Mouse (Mus musculus) hindlimb bud, embryonic 11.5 days (tissue): ENCODE measurements around the gene Cd33.

ENCODE experiments used
- DNase-seq: peaks from one replicate; pipeline ENCODE4 v3.0.0-alpha.2; 2012; ENCODE audit warnings: low read depth, low spot score; ENCODE audit errors: extremely low spot score

The Cd33 gene

GRCm38 (mm10) chr7:43544225-43544977 is at the start of gene Cd33:
TSS of gene Cd33 (minus strand) at chr7:43544428.
- DNase-seq, result no peak

- DNase-seq, result no peak
These were observed 40.6 kb upstream of the Cd33 start for GRCm38 (mm10) chr7:43584790-43585189.

DNA sequence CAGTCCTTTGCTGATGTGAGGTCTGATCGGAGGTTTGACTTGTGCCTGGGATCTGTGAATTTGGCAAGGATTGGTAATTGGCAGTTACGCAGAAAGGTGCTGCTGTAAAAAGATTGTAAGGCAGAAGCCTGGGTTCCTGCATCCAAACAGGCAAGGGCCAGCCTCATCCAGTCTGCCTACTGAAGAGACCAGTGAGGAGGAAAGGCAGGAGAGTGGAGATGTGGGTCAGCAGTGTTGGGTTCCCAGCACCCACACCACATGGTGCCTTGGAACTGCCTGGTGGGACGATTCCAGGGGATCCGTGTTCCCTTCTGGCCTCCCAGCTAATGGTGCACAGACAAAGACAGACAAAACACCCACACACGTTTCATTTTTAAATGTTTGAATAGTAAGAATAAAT is 36.3 kb upstream of the Cd33 start:
- no peak for DNase-seq

GRCm38 (mm10) chr7:43579440-43580171 is 35.4 kb upstream of the Cd33 start, which contains the start of gene Zfp719:
TSS of gene Zfp719 (plus strand) at chr7:43579610.
- peak; percentile 83 for DNase-seq

GRCm38 (mm10) chr7:43571216-43571615 is 27.0 kb upstream of the Cd33 start:
- DNase-seq, result no peak

DNA sequence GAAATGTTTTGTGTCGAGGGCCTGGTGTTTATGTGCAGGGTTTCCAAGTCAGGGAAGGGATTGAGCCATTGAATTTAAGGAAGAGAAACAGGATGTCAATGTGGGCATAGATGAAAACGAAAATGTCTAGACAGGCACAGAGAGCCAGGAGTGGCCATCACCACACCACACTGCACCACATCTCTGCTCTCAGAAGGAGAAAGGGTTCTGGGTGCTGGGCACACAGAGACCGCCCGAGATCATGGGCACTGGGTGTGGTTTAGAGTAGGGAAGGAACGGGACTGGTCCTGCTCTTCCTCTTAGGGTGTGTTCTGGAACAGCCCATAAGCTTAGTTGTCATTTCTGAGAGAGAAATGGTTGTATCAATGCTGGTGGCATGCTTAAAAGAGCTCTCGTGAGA is 19.1 kb upstream of the Cd33 start:
- DNase-seq, result no peak

- peak; percentile 18 for DNase-seq
These were observed 18.4 kb upstream of the Cd33 start for GRCm38 (mm10) chr7:43562651-43563070.

GRCm38 (mm10) chr7:43562006-43562633 is 17.9 kb upstream of the Cd33 start, which contains the start of gene Zfp658:
TSS of gene Zfp658 (plus strand) at chr7:43562256.
- peak; percentile 81 for DNase-seq

DNA sequence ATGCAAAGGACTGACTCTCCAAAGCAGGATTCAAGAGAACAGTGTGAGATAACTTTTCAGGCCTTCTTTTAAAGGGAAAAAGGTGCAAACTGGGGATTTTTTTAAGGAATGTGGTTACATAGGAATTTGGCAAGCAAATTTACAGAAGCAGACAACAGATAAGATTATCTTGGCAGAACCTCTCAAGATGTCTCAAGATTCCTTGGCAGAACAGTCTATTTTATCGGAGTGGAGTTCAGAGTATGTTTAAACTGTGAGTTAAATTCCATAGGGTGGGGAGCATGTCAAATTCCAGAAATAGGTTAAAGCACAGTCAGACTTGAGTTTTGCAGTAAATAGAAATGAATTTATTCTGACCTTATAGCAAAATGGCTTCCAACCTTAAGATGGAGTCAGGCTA is 12.7 kb upstream of the Cd33 start:
- DNase-seq, result no peak

DNA sequence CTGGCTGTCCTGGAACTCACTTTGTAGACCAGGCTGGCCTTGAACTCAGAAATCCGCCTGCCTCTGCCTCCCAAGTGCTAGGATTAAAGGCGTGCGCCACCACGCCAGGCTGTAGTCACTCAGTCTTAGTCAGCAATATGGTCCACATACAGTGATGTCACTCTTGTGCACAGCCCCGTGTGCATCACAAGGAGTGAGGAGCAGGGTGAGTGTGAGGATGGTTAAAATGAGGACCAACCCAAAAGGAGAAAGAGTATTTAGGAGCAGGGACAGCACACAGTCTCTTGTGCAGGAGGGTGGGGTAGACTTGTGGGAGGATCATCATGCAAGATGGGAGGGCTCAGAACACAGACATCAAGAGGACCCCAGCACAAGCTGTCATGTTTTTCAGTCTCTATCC is 11.1 kb upstream of the Cd33 start:
- no peak for DNase-seq

- no peak for DNase-seq
These were observed 10.3 kb upstream of the Cd33 start for GRCm38 (mm10) chr7:43554550-43554949.

DNA sequence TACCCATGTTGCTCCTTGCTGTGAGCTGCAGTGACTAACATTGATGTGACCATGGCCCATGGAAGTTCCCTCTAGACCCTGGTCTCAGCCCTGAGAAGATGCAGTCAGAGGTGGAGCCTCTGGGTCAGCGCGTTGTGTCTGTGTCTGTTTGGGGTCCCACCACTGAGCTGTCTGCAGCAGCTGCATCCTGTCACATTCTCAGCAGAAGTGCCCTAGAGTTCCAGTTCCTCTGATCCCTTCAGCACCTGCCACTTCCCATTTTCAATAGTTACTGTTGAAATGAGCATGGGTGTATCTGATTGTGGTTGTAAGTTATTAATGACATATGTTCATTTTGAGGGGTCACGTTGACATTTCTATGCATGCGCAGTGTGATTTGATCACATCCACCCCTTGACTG is 8.9 kb upstream of the Cd33 start:
- no peak for DNase-seq

GRCm38 (mm10) chr7:43548206-43548605 is 4.0 kb upstream of the Cd33 start:
- no peak for DNase-seq

DNA sequence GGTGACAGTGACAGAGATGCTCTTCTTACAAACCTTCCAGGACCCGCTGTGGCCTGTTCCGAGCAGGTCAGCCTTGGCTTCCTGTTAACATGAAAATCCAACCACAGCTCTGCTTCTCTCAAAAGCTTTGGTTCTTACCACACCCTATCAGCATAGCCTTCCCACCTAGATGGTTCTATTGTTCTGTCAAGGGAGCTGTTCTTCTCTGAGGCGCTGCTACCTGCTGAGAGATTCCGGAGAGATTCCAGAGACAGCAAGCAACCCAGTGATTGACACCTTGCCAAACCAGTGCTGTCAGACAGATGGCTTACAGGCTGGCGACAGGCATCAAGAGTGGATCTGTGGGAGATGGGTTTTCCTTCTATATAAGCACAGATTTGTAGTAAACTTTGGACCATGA is 3.4 kb upstream of the Cd33 start:
- no peak for DNase-seq

GRCm38 (mm10) chr7:43545656-43546545 is 1.7 kb upstream of the Cd33 start:
- no peak for DNase-seq

GRCm38 (mm10) chr7:43538524-43538923 is 5.7 kb downstream of the Cd33 start:
- no peak for DNase-seq

- DNase-seq, result no peak
These were observed 11.2 kb downstream of the Cd33 start for GRCm38 (mm10) chr7:43532936-43533505.

DNA sequence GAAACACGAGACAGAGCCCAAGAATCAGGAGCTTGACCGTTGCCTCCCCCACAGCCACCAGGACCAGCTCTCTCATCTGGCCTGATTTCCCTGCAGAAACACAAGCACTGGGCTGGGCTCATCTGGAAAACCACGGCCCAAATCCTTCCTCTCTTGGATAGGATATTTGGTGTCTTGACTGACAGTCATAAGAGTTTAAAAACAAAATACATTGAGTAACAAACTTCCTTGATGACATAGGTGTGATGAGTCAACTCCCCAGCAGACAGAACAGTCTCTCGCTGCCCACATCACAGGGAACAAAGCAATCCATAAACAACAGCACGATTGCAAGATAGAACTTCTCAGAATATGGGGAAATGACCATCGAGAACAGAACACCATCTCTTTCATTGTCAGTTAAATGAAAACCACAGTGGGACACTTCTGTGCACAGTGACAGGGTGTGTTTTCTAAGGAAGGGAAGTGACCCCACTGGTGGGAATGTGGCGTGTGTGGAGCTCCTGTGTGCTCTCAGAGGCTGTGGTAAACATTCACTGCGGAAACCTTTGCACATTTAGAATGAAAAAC is 13.9 kb downstream of the Cd33 start:
- DNase-seq, result no peak

DNA sequence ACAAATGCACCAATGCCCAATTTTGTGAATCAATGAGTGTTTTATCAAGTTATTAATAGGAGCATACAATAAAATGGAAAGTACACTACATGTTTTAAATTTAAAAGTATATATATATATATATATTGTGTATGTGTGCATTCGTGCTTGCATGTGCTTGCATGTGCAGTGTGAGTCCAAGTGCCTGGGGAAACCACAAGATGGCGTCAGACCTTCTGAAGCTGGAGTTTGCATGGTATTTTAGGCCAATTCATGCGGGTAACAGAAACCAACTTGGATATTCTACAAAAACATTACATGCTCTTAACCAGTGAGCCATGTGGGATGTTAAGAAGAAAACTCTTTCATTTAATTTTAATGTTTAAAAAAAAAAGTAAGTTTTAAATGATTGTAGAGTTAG is 18.9 kb downstream of the Cd33 start:
- DNase-seq, result no peak

- no peak for DNase-seq
These were observed 21.5 kb downstream of the Cd33 start for GRCm38 (mm10) chr7:43522776-43523175.
